18 mouse cellular contexts compared by ENCODE assay signal in the genomic region with DNA sequence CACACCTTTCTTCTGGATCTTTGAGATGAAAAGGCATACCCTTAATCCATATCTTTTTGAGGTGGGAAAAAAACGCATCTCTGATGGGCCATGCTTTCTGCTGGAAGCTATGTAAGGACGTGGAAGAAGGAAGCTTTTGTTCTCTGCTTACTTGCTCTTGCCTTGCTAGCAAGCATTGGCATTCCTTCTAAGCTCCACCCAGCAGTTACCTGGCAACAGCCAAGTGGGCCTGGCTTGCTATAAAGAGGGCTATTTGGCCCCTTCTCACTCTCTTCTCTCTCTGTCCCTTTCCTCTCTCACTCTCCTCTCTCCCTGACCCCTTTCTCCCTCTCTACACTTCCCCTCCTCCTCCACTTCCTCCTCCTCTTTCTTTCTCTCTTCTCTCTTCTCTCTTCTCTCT.
A peak's percentile ranks its signal among the peaks of the same experiment; 100 is the strongest.
DNase-seq lines count a peak whose midpoint lies in the region; ATAC-seq and TF ChIP-seq lines count a peak whose summit lies in the region.
"Had no signal": no experiment of that assay in that cellular context is flagged by ENCODE, and none has a peak within 500 bp of the region (broad histone marks: within the 10 kb centered on the region; RNA-seq: fewer than 3 reads in every experiment).

No protein-coding gene starts in this region.

- H3K4me2 ChIP-seq in hindbrain, embryonic 12.5 days (replicated peaks), result no peak overlapping the region
- H3K4me2 ChIP-seq in hindbrain, postnatal 0 days (ENCODE audit: low read depth, low read length), result no peak overlapping the region
- H3K4me2 ChIP-seq in stomach, embryonic 14.5 days (replicated peaks; ENCODE audit: low read depth, low read length), result no peak overlapping the region
- no peak overlapping the region for H3K4me2 ChIP-seq in stomach, postnatal 0 days (replicated peaks; ENCODE audit: low read depth)
- H3K4me2 ChIP-seq: liver, embryonic 12.5 days had no signal

- no peaks in the 10 kb centered on the region for H3K36me3 ChIP-seq in hindbrain, embryonic 12.5 days
- H3K36me3 ChIP-seq in hindbrain, postnatal 0 days (ENCODE audit: insufficient read depth, low read length), result no peaks in the 10 kb centered on the region
- H3K36me3 ChIP-seq in stomach, embryonic 14.5 days (ENCODE audit: control insufficient read depth, insufficient read depth, low read length), result no peaks in the 10 kb centered on the region
- no peaks in the 10 kb centered on the region for H3K36me3 ChIP-seq in stomach, postnatal 0 days (ENCODE audit: control insufficient read depth, insufficient read depth, low read length)
- H3K36me3 ChIP-seq in limb, embryonic 10.5 days, result no peaks in the 10 kb centered on the region
- H3K36me3 ChIP-seq: G1E; liver, embryonic 12.5 days had no signal

- H3K9ac ChIP-seq in hindbrain, embryonic 12.5 days, result no peak overlapping the region
- H3K9ac ChIP-seq in hindbrain, postnatal 0 days (replicated peaks; ENCODE audit: low read length), result no peak overlapping the region
- no peak overlapping the region for H3K9ac ChIP-seq in stomach, embryonic 14.5 days (replicated peaks; ENCODE audit: low read depth, low read length)
- H3K9ac ChIP-seq in stomach, postnatal 0 days (ENCODE audit: low read length), result no peak overlapping the region
- H3K9ac ChIP-seq: liver, embryonic 12.5 days had no signal

- 0 out of 2 replicates have a peak overlapping the region, but pooled peaks have one; percentile 7 for H3K27ac ChIP-seq in hindbrain, embryonic 12.5 days
- no peak overlapping the region for H3K27ac ChIP-seq in hindbrain, postnatal 0 days
- no peak overlapping the region for H3K27ac ChIP-seq in stomach, embryonic 14.5 days (ENCODE audit: low read length)
- no peak overlapping the region for H3K27ac ChIP-seq in stomach, postnatal 0 days (replicated peaks)
- peak overlapping the region; percentile 54; the same call in 1 of the 2 replicates for H3K27ac ChIP-seq in limb, embryonic 10.5 days
- H3K27ac ChIP-seq: heart, adult 2 months; left cerebral cortex, adult 2 months; liver, embryonic 12.5 days had no signal

- no peak for TF ChIP-seq EP300 in stomach, postnatal 0 days (optimal IDR thresholded peaks at IDR 0.05)

- no peak for DNase-seq in hindbrain, postnatal 0 days (ENCODE audit: low spot score)
- DNase-seq in stomach, postnatal 0 days (ENCODE audit: low spot score), result no peak
- DNase-seq in limb, embryonic 10.5 days (ENCODE audit: low spot score), result no peak
- DNase-seq in spleen, postnatal 36 days (ENCODE audit: low spot score in 2 of 2), result no peak
- DNase-seq in thymus, postnatal 14 days, result no peak
- DNase-seq: cerebellum, adult 11-12 months; heart, adult 2 months; heart, postnatal 10 days; kidney, postnatal 4 days; right cerebral cortex, postnatal 14 days; thymus, postnatal 25 days had no signal

- peaks cover 3% of the 10 kb centered on the region; the same call in 1 of the 2 replicates for H3K27me3 ChIP-seq in hindbrain, embryonic 12.5 days
- H3K27me3 ChIP-seq in hindbrain, postnatal 0 days (ENCODE audit: insufficient read depth, low read length), result peaks cover 5% of the 10 kb centered on the region; the same call in 1 of the 2 replicates
- no peaks in the 10 kb centered on the region for H3K27me3 ChIP-seq in stomach, embryonic 14.5 days (ENCODE audit: control insufficient read depth, insufficient read depth, low read length)
- no peaks in the 10 kb centered on the region for H3K27me3 ChIP-seq in stomach, postnatal 0 days (ENCODE audit: control insufficient read depth, insufficient read depth, low read length)
- peaks cover 3% of the 10 kb centered on the region; the same call in 1 of the 2 replicates for H3K27me3 ChIP-seq in limb, embryonic 10.5 days (ENCODE audit: low read depth, poor library complexity, severe bottlenecking)
- H3K27me3 ChIP-seq: liver, embryonic 12.5 days had no signal

- 0 out of 2 replicates have a peak, but pooled peaks have one; percentile 29 for ATAC-seq in hindbrain, embryonic 12.5 days (ENCODE audit: low FRiP score)
- no peak for ATAC-seq in hindbrain, postnatal 0 days
- ATAC-seq in stomach, embryonic 14.5 days (ENCODE audit: insufficient number of reproducible peaks, insufficient read depth, low FRiP score, low read depth), result peak; percentile 65; the same call in 1 of the 2 replicates
- ATAC-seq in stomach, postnatal 0 days (ENCODE audit: low FRiP score, low TSS enrichment), result no peak
- ATAC-seq in granulocyte monocyte progenitor cell, adult 5-6 weeks (replicated peaks; ENCODE audit: poor library complexity, severe bottlenecking), result no peak
- ATAC-seq: intestine, embryonic 16.5 days; liver, embryonic 12.5 days had no signal

- H3K9me3 ChIP-seq in hindbrain, embryonic 12.5 days (replicated peaks), result no peaks in the 10 kb centered on the region
- H3K9me3 ChIP-seq in hindbrain, postnatal 0 days (ENCODE audit: low read length), result no peaks in the 10 kb centered on the region
- no peaks in the 10 kb centered on the region for H3K9me3 ChIP-seq in stomach, embryonic 14.5 days (ENCODE audit: control insufficient read depth, low read depth, low read length)
- H3K9me3 ChIP-seq in stomach, postnatal 0 days (ENCODE audit: control insufficient read depth, low read length), result no peaks in the 10 kb centered on the region
- H3K9me3 ChIP-seq in limb, embryonic 10.5 days (replicated peaks), result no peaks in the 10 kb centered on the region
- H3K9me3 ChIP-seq: G1E; liver, embryonic 12.5 days had no signal

- no peak overlapping the region for H3K4me3 ChIP-seq in hindbrain, embryonic 12.5 days
- H3K4me3 ChIP-seq in hindbrain, postnatal 0 days (ENCODE audit: low read length), result no peak overlapping the region
- H3K4me3 ChIP-seq in stomach, embryonic 14.5 days (ENCODE audit: low read depth, low read length), result no peak overlapping the region
- no peak overlapping the region for H3K4me3 ChIP-seq in stomach, postnatal 0 days (ENCODE audit: low read depth, low read length)
- no peak overlapping the region for H3K4me3 ChIP-seq in limb, embryonic 10.5 days
- H3K4me3 ChIP-seq: heart, adult 2 months; left cerebral cortex, adult 2 months; liver, embryonic 12.5 days had no signal

- 5% methylated on average over 2 of the region's 2 CpGs for whole genome bisulfite sequencing in hindbrain, embryonic 12.5 days
- WGBS in hindbrain, postnatal 0 days, result 15% methylated on average over 2 of the region's 2 CpGs
- 39% methylated on average over 2 of the region's 2 CpGs for WGBS in stomach, embryonic 14.5 days
- WGBS in stomach, postnatal 0 days, result 35% methylated on average over 2 of the region's 2 CpGs
- 33% methylated on average over 2 of the region's 2 CpGs for WGBS in limb, embryonic 10.5 days

- TF ChIP-seq CTCF in hindbrain, postnatal 0 days (IDR thresholded peaks at IDR 0.05; ENCODE audit: low read depth), result no peak
- no peak for TF ChIP-seq CTCF in stomach, postnatal 0 days (IDR thresholded peaks at IDR 0.05; ENCODE audit: low read depth)

- H3K4me1 ChIP-seq in hindbrain, embryonic 12.5 days, result peaks cover 19% of the 10 kb centered on the region
- no peaks in the 10 kb centered on the region for H3K4me1 ChIP-seq in hindbrain, postnatal 0 days (ENCODE audit: insufficient read depth, low read length)
- H3K4me1 ChIP-seq in stomach, embryonic 14.5 days (ENCODE audit: control insufficient read depth, insufficient read depth, low read length), result peaks cover 3% of the 10 kb centered on the region; the same call in 1 of the 2 replicates
- H3K4me1 ChIP-seq in stomach, postnatal 0 days (replicated peaks; ENCODE audit: control insufficient read depth, insufficient read depth), result no peaks in the 10 kb centered on the region
- peaks cover 19% of the 10 kb centered on the region for H3K4me1 ChIP-seq in limb, embryonic 10.5 days
- H3K4me1 ChIP-seq: liver, embryonic 12.5 days had no signal

Comparison
In these comparisons a context has a peak if more than half of its experiments do, and no peak if none do; other contexts are left out.
1. ATAC-seq: peak in hindbrain, embryonic 12.5 days (single experiment) and stomach, embryonic 14.5 days (single experiment); none in hindbrain, postnatal 0 days (single experiment), stomach, postnatal 0 days (single experiment) and granulocyte monocyte progenitor cell, adult 5-6 weeks (single experiment).
2. H3K27ac ChIP-seq: peak in hindbrain, embryonic 12.5 days (single experiment) and limb, embryonic 10.5 days (single experiment); none in hindbrain, postnatal 0 days (single experiment), stomach, embryonic 14.5 days (single experiment) and stomach, postnatal 0 days (single experiment).